Mouse (Mus musculus): ENCODE results near the gene Trpd52l3.

Trpd52l3 gene

DNA sequence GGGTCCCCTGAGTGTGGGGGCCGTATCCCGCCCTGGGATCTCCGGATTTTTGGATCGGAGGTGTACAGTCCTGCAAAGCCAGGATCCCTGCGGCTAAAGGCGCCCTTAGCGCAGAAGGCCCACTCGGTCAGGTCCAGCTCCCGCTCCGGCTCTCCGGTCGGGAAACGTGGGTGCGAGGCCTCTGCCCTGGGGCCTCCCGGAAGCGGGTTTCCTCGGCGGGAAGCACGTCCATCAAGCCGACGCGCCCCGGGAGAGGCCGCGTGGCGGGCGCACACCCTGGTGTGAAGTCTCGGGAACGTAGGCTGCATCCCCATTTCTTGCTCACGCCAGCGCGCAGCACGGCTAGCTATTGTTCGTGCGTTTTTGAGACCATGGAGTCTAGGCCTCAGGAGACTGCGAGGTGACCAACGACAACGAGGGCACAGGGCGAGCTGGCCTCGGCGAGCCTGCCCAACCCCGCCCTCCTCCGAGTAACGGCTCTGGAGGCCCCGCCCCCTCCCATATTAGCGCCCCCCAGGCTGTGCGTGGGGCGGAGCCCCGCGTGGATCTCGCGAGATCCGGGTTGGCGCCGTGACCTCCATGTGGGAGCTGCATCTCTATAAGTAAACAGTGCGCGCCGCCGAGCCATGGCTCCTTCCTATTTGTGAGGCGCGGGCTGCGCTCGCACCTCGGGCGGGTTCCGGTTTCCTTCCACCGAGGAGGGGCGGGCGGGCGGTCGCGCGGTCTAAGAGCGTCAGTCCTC, 26.5 kb downstream of the Trpd52l3 start, which contains the start of gene Uhrf2:
Gene Uhrf2 (plus strand): TSS at position 620 of the 742 bp plus-strand sequence.
- peak; percentile 96 for DNase-seq (ENCODE audit: low spot score)

- DNase-seq (ENCODE audit: low spot score) = peak; percentile 40
Observed at GRCm38 (mm10) chr19:30030636-30031467, 27.3 kb downstream of the Trpd52l3 start.

GRCm38 (mm10) chr19:30031468-30031931, 27.9 kb downstream of the Trpd52l3 start:
- no peak for DNase-seq (ENCODE audit: low spot score)

GRCm38 (mm10) chr19:30032206-30032605, 28.6 kb downstream of the Trpd52l3 start:
- DNase-seq (ENCODE audit: low spot score) = no peak

DNA sequence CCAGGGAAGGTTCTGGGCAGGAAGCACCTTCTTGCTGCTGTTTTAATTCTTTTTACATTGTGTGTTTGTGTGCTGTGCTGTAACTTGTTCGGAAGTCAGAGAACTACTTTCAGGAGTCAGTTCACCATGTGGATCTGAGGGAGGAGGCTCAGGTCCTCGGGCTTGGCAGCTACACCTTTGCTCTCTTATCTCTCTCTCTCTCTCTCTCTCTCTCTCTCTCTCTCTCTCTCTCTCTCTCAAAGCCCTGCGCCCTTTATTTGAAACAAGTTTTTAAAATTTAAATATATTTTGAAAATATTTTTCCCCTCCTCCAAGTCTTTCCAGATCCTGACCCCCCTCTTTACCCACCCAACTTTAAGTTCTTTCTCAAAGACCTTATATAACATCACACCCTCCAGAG, 31.8 kb downstream of the Trpd52l3 start:
- DNase-seq (ENCODE audit: low spot score) = no peak

DNA sequence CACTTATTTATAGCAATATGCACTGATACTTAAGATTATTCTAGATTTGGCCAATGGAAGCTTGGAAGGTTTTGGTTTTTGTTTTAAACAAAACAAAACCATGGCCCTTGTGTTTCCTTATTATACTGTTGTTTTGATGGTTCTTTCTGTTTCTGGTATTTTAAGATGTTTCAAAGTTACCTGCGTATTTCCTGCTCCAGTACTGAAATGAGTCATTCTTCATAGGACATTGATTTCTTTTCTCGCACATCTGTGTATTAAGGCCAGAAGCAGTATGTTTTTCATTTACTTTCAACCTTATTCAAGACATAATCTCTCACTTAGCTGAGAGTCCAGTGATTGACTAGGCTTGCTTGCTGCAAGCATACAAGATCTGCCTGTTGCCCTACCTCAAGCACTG, 40.1 kb downstream of the Trpd52l3 start:
- no peak for DNase-seq (ENCODE audit: low spot score)

DNA sequence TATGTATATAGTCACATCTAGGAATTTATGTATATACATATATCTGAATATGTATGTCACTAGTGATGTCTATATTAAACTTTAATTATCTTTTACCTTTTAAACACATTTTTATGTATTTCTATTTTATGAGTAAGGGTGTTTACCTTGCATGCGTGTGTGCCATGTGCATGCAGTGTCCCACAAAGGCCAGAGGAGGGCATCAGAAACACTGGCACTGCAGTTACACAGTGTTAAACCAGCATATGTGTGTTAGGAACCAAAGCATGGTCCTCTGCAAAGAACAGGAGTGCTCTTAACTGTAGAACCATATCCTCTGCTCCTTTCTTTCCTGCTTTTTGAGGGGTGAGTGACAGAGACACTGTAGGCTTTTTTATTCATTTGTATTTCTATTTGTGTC, 41.0 kb downstream of the Trpd52l3 start:
- no peak for DNase-seq (ENCODE audit: low spot score)

GRCm38 (mm10) chr19:30045857-30046256, 42.3 kb downstream of the Trpd52l3 start:
- no peak for DNase-seq (ENCODE audit: low spot score)

DNA sequence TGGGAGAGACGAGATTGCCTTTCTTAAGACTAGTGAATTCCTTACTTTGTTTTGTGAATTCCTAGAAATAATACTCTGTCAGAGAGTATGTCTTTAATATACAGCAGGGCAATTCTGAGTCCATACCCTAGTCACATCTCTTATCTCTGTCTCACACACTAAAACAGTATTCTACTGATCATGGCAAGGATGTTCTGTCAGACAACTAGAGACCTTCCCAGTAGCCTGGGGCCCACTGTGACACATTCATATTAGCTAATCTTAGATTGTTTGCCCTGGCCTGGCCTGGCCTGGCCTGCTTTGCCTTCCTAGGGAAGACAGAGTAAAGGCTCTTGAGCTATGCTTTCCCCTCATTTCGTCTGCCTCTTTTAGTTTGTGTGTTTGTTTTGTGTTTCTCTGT, 47.0 kb downstream of the Trpd52l3 start:
- no peak for DNase-seq (ENCODE audit: low spot score)

- no peak for DNase-seq (ENCODE audit: low spot score)
Observed at GRCm38 (mm10) chr19:30051479-30051878, 47.9 kb downstream of the Trpd52l3 start.

DNA sequence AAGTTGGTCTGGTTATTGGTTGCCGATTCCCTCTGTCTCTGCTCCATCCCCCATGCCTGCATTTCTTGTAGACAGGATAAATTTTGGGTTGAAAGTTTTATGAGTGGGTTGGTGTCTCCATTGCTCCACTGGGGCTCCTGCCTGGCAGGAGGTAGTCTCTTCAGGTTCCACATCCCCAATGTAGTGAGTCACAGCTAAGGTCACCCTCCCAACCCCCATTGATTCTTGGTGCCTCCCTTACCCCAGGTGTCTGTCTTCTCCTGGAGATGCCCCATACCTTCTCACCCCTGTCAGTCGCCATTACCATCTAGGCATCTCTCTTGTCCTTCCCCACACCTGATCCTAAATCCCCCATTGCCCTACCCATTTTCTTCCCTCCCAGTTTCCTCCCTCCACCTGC, 50.6 kb downstream of the Trpd52l3 start:
- no peak for DNase-seq (ENCODE audit: low spot score)
